In genomic region chr4:24965918-24966298, GRCm38 (mm10) we compare ENCODE assay signal across 10 mouse cellular contexts. TPM values are rescaled to one million over a fixed set of nuclear protein-coding genes. Genes with fewer than 3 reads are reported as not detected.
DNase-seq lines count a peak whose midpoint lies in the region; ATAC-seq and TF ChIP-seq lines count a peak whose summit lies in the region.
"Had no signal": no experiment of that assay in that cellular context is flagged by ENCODE, and none has a peak within 500 bp of the region (broad histone marks: within the 10 kb centered on the region; RNA-seq: fewer than 3 reads in every experiment).

No protein-coding gene starts in this region.

- H3K9me3 ChIP-seq in heart, embryonic 15.5 days (replicated peaks), result no peaks in the 10 kb centered on the region
- no peaks in the 10 kb centered on the region for H3K9me3 ChIP-seq in ES-E14 (ENCODE audit: control insufficient read depth, insufficient read depth, low read depth, low read length)
- no peaks in the 10 kb centered on the region for H3K9me3 ChIP-seq in forebrain, embryonic 15.5 days
- H3K9me3 ChIP-seq in liver, embryonic 15.5 days (replicated peaks), result no peaks in the 10 kb centered on the region
- H3K9me3 ChIP-seq: G1E had no signal

- peaks cover 8% of the 10 kb centered on the region for H3K4me1 ChIP-seq in heart, embryonic 15.5 days (replicated peaks)
- no peaks in the 10 kb centered on the region; a peak in 2 of 4 replicates for H3K4me1 ChIP-seq in ES-E14 (ENCODE audit: control insufficient read depth in 2 of 2, insufficient read depth in 2 of 2, low read length in 2 of 2, poor library complexity in 1 of 2)
- peaks cover 17% of the 10 kb centered on the region for H3K4me1 ChIP-seq in forebrain, embryonic 15.5 days
- H3K4me1 ChIP-seq in liver, embryonic 15.5 days (replicated peaks), result no peaks in the 10 kb centered on the region

- H3K27me3 ChIP-seq in heart, embryonic 15.5 days, result peaks cover 9% of the 10 kb centered on the region; the same call in 1 of the 2 replicates
- no peaks in the 10 kb centered on the region for H3K27me3 ChIP-seq in forebrain, embryonic 15.5 days
- H3K27me3 ChIP-seq in liver, embryonic 15.5 days, result peaks cover 41% of the 10 kb centered on the region

- intact Hi-C loops in heart, postnatal 10 days (cut with DNase I), result loop anchor here (2.0 to 5.0 kb wide), 2 partner anchors 67 to 316 kb away; partner anchors contain the start of genes Ndufaf4 and Ufl1

- no peak for DNase-seq in heart, postnatal 10 days
- no peak for DNase-seq in ES-E14 (ENCODE audit: low read depth, low spot score)
- no peak for DNase-seq in embryo, embryonic 10.5 days (ENCODE audit: low spot score)
- DNase-seq in layer of hippocampus, adult 11-12 months (ENCODE audit: low spot score), result no peak

- in situ Hi-C loops in ES-E14 (cut with MboI; ENCODE audit: low sequenced_read_pairs in 2 of 2, unreplicated experiment in 2 of 2), result no loop called here

- ATAC-seq in heart, embryonic 15.5 days (replicated peaks; ENCODE audit: insufficient number of reproducible peaks, insufficient read depth, low FRiP score, low read depth), result peak; percentile 20; the same call in 1 of the 2 replicates
- no peak for ATAC-seq in forebrain, embryonic 15.5 days (replicated peaks)
- no peak for ATAC-seq in liver, embryonic 15.5 days (ENCODE audit: insufficient read depth)
- ATAC-seq in megakaryocyte-erythroid progenitor cell, adult 5-6 weeks (replicated peaks; ENCODE audit: low FRiP score, low TSS enrichment, poor library complexity, severe bottlenecking), result no peak

- H3K9ac ChIP-seq in heart, embryonic 15.5 days, result peak overlapping the region; percentile 76; the same call in 1 of the 2 replicates
- H3K9ac ChIP-seq in ES-E14 (ENCODE audit: insufficient read depth, low read depth, low read length, poor library complexity, severe bottlenecking), result peak overlapping the region; percentile 93
- H3K9ac ChIP-seq in forebrain, embryonic 15.5 days (replicated peaks), result peak overlapping the region; percentile 92
- H3K9ac ChIP-seq in liver, embryonic 15.5 days, result no peak overlapping the region

- WGBS in heart, embryonic 15.5 days, result 6% methylated on average over 8 of the region's 8 CpGs
- 6% methylated on average over 8 of the region's 8 CpGs for WGBS in forebrain, embryonic 15.5 days
- 8% methylated on average over 8 of the region's 8 CpGs for WGBS in liver, embryonic 15.5 days (ENCODE audit: insufficient replicate concordance)

- peak overlapping the region; percentile 93 for H3K4me2 ChIP-seq in heart, embryonic 15.5 days
- peak overlapping the region; percentile 63 for H3K4me2 ChIP-seq in forebrain, embryonic 15.5 days (replicated peaks)
- peak overlapping the region; percentile 65 for H3K4me2 ChIP-seq in liver, embryonic 15.5 days

- H3K36me3 ChIP-seq in heart, embryonic 15.5 days, result no peaks in the 10 kb centered on the region
- H3K36me3 ChIP-seq in ES-E14 (ENCODE audit: control insufficient read depth, insufficient read depth, low read length, poor library complexity, severe bottlenecking), result no peaks in the 10 kb centered on the region
- H3K36me3 ChIP-seq in forebrain, embryonic 15.5 days, result no peaks in the 10 kb centered on the region
- no peaks in the 10 kb centered on the region for H3K36me3 ChIP-seq in liver, embryonic 15.5 days (replicated peaks)
- H3K36me3 ChIP-seq: G1E had no signal

- peak overlapping the region; percentile 82 for H3K4me3 ChIP-seq in heart, embryonic 15.5 days
- H3K4me3 ChIP-seq in ES-E14 (ENCODE audit: insufficient read depth in 1 of 2, low read depth in 1 of 2, low read length in 2 of 2, poor library complexity in 1 of 2, severe bottlenecking in 1 of 2), result peak overlapping the region; percentile 67 to 83
- H3K4me3 ChIP-seq in forebrain, embryonic 15.5 days, result peak overlapping the region; percentile 94
- H3K4me3 ChIP-seq in liver, embryonic 15.5 days (replicated peaks), result peak overlapping the region; percentile 52
- H3K4me3 ChIP-seq: erythroblast, embryonic 14.5 days had no signal

- H3K27ac ChIP-seq in heart, embryonic 15.5 days, result no peak overlapping the region
- H3K27ac ChIP-seq in ES-E14 (ENCODE audit: insufficient read depth, low read depth, low read length, poor library complexity, severe bottlenecking), result no peak overlapping the region
- peak overlapping the region; percentile 95 for H3K27ac ChIP-seq in forebrain, embryonic 15.5 days (replicated peaks)
- no peak overlapping the region for H3K27ac ChIP-seq in liver, embryonic 15.5 days (replicated peaks)

TF ChIP-seq in ES-E14, 5 proteins besides CTCF, POLR2A, EP300 and RAD21:
- no peak for TF ChIP-seq MAFK (IDR thresholded peaks at IDR 0.05; ENCODE audit: insufficient read depth, low read depth, low read length)
- TF ChIP-seq CHD2 (IDR thresholded peaks at IDR 0.05; ENCODE audit: low read depth, low read length), result no peak
- no peak for TF ChIP-seq HCFC1 (IDR thresholded peaks at IDR 0.05; ENCODE audit: borderline replicate concordance, insufficient read depth, low read length)
- no peak for TF ChIP-seq ZC3H11A (IDR thresholded peaks at IDR 0.05; ENCODE audit: borderline replicate concordance, low read depth, low read length)
- no peak for TF ChIP-seq ZNF384 (IDR thresholded peaks at IDR 0.05; ENCODE audit: low read depth, low read length)

RNA-seq across cellular contexts. Expression of gene Gpr63, which starts 0.3 kb away (rescaled TPM):
- polyA plus RNA-seq in heart, embryonic 15.5 days (2015; fragmentation: Nextera tagmentation; extraction: Ambion mirVana), result 0.76 and 0.98 TPM in 2 replicates
- 1 to 10 TPM; 1.7 to 3.8 TPM for total RNA-seq in heart, postnatal 10 days (2021)
- 2.1 and 2.9 TPM in 2 replicates for total RNA-seq in ES-E14 (2012; rRNA removed)
- polyA plus RNA-seq in forebrain, embryonic 15.5 days (2015; fragmentation: Nextera tagmentation; extraction: Ambion mirVana), result 2.2 and 3.6 TPM in 2 replicates
- polyA plus RNA-seq in liver, embryonic 15.5 days (2015; fragmentation: Nextera tagmentation; extraction: Ambion mirVana), result 0.08 TPM in 1 of 2 replicates, not detected in the other
- total RNA-seq in megakaryocyte-erythroid progenitor cell, adult 5-6 weeks (2014; fragmentation: Nextera tagmentation), result not detected in 2 replicates
- not detected in 2 replicates for total RNA-seq in megakaryocyte-erythroid progenitor cell, adult 5-6 weeks (2017)
- polyA plus RNA-seq: erythroblast, embryonic 14.5 days; G1E had no signal
